Mouse (Mus musculus) liver, embryonic 14.5 days (tissue): ENCODE results near the gene Tmem235. TPM values are rescaled to one million over a fixed set of nuclear protein-coding genes. Genes with fewer than 3 reads are reported as not detected.

Source experiments
- ATAC-seq: fragments of 200-750 bp; cut with Nextera tagmentation; 2 replicates; pipeline ENCODE4 v1.8.0; 2017; ENCODE audit warnings: moderate number of reproducible peaks, mild to moderate bottlenecking, moderate library complexity; ENCODE audit not compliant: insufficient read depth
- DNase-seq, 3 experiments: peaks; one replicate each; pipeline ENCODE4 v3.0.0-alpha.2; 2012 to 2013; ENCODE audit warnings: low read depth in 3 of 3, low spot score in 3 of 3
- H3K27ac ChIP-seq: fragments of 300-500 bp; sonication (generic); 2 replicates; pipeline ENCODE4 v1.5.1; 2014; ENCODE audit warnings: moderate library complexity, mild to moderate bottlenecking, control low read depth, inconsistent platforms
- H3K27me3 ChIP-seq: fragments of 300-500 bp; sonication (generic); 2 replicates; pipeline ENCODE4 v1.6.1; 2014; ENCODE audit warnings: mild to moderate bottlenecking, low read length, moderate library complexity; ENCODE audit not compliant: control insufficient read depth, insufficient read depth
- H3K36me3 ChIP-seq: fragments of 300-500 bp; sonication (generic); replicated peaks from 2 replicates; pipeline ENCODE4 v1.6.1; 2014; ENCODE audit warnings: low read depth; ENCODE audit not compliant: control insufficient read depth, insufficient read depth
- H3K4me1 ChIP-seq, 2 experiments: fragments of 200-500 bp in 1 of 2; fragments of 300-500 bp in 1 of 2; sonication (generic) in 1 of 2; replicated peaks; 2 replicates each; pipeline ENCODE4 v1.6.1; 2012 to 2014; ENCODE audit warnings: antibody characterized with exemption in 1 of 2, inconsistent platforms in 1 of 2, low read length in 1 of 2; ENCODE audit not compliant: control insufficient read depth in 2 of 2, insufficient read depth in 2 of 2
- H3K4me2 ChIP-seq: fragments of 300-500 bp; sonication (generic); 2 replicates; pipeline ENCODE4 v1.6.1; 2014; ENCODE audit warnings: low read depth, mild to moderate bottlenecking, control low read depth, moderate library complexity
- H3K4me3 ChIP-seq, 2 experiments: fragments of 200-500 bp in 1 of 2; fragments of 300-500 bp in 1 of 2; sonication (generic) in 1 of 2; 2 replicates each; pipeline ENCODE4 v1.5.1; 2012 to 2014; ENCODE audit warnings: low read depth in 2 of 2, low read length in 2 of 2, mild to moderate bottlenecking in 2 of 2, control low read depth in 1 of 2, inconsistent platforms in 1 of 2, moderate library complexity in 1 of 2; ENCODE audit not compliant: insufficient read depth in 1 of 2
- H3K9ac ChIP-seq: fragments of 300-500 bp; sonication (generic); replicated peaks from 2 replicates; pipeline ENCODE4 v1.6.1; 2014; ENCODE audit warnings: mild to moderate bottlenecking, control low read depth, moderate library complexity
- H3K9me3 ChIP-seq: fragments of 300-500 bp; sonication (generic); 2 replicates; pipeline ENCODE4 v1.6.1; 2016; ENCODE audit warnings: low read length, mixed read lengths; ENCODE audit not compliant: control insufficient read depth
- CTCF ChIP-seq: IDR thresholded peaks from 2 replicates; pipeline ENCODE4 v1.5.1; 2016; ENCODE audit warnings: antibody characterized with exemption, low read depth, control low read depth
- EP300 ChIP-seq: IDR thresholded peaks from 2 replicates; pipeline ENCODE4 v1.6.1; 2016; ENCODE audit warnings: antibody characterized with exemption, low read depth
- WGBS: fragments of 180-500 bp; shearing (Covaris S2); extraction: QIAGEN DNeasy Blood & Tissue Kit; methylation state at CpG from one replicate; pipeline ENCODE4 v1.1.7; 2014; ENCODE audit not compliant: insufficient replicate concordance; 5-methylcytosine and 5-hydroxymethylcytosine counted together
- polyA plus RNA-seq, 2 experiments: library from polyadenylated mRNA; depleted of rRNA in 1 of 2; stranded (reverse) in 1 of 2; unstranded in 1 of 2; fragments of >200 nt; fragmentation: Nextera tagmentation in 1 of 2; extraction: Ambion mirVana in 1 of 2; gene quantifications; 2 replicates each; pipeline versions ENCODE4 v1.2.1 to v1.2.3; 2012 to 2014

The Tmem235 gene
- polyA plus RNA-seq, 2 experiments = not detected

GRCm38 (mm10) chr11:117846640-117847039 lies 13.9 kb upstream of the Tmem235 start:
- Histone ChIP-seq H3K36me3 (peaks cover 14% of the 10 kb centered on the region), H3K4me3 (no peak overlapping the region), H3K27ac (no peak overlapping the region), H3K4me2 (no peak overlapping the region), H3K9me3 (no peaks in the 10 kb centered on the region), H3K9ac (no peak overlapping the region), H3K4me1 (peaks cover 19 to 28% of the 10 kb centered on the region in 2 experiments), H3K27me3 (no peaks in the 10 kb centered on the region)
- WGBS = 45% methylated on average over 5 of the region's 5 CpGs
- no peak for ATAC-seq
- TF ChIP-seq EP300 = no peak
- peak; percentile 62 for TF ChIP-seq CTCF
- no peak for DNase-seq

GRCm38 (mm10) chr11:117847593-117848215 lies 12.8 kb upstream of the Tmem235 start:
- peak overlapping the region; percentile 95 for H3K4me2 ChIP-seq
- peak overlapping the region; percentile 83 for H3K9ac ChIP-seq
- H3K9me3 ChIP-seq = no peaks in the 10 kb centered on the region
- H3K4me3 ChIP-seq = peak overlapping the region; percentile 70 to 94; a peak in 3 of 4 replicates
- peaks cover 24% of the 10 kb centered on the region for H3K36me3 ChIP-seq
- no peak for ATAC-seq
- no peaks in the 10 kb centered on the region for H3K27me3 ChIP-seq
- WGBS = 71% methylated on average over 7 of the region's 7 CpGs
- no peak for DNase-seq
- peak overlapping the region; percentile 72 for H3K27ac ChIP-seq
- peaks cover 19 to 30% of the 10 kb centered on the region in 2 experiments for H3K4me1 ChIP-seq
- TF ChIP-seq EP300 = no peak
- TF ChIP-seq CTCF = no peak

GRCm38 (mm10) chr11:117848271-117848984 lies 12.1 kb upstream of the Tmem235 start:
- WGBS = 6% methylated on average over 19 of the region's 19 CpGs
- peak; percentile 38 for ATAC-seq
- Histone ChIP-seq H3K9me3 (no peaks in the 10 kb centered on the region), H3K36me3 (peaks cover 32% of the 10 kb centered on the region), H3K27ac (peak overlapping the region; percentile 72), H3K4me1 (peaks cover 19 to 30% of the 10 kb centered on the region in 2 experiments), H3K9ac (peak overlapping the region; percentile 83), H3K27me3 (no peaks in the 10 kb centered on the region), H3K4me3 (peak overlapping the region; percentile 70 to 94), H3K4me2 (peak overlapping the region; percentile 95)
- TF ChIP-seq EP300 (no peak), CTCF (no peak)
- DNase-seq = no peak

GRCm38 (mm10) chr11:117848985-117849671 lies 11.4 kb upstream of the Tmem235 start, which contains the start of gene Birc5:
Gene Birc5, plus strand, starts transcription at chr11:117849251.
- ATAC-seq (peak; percentile 88), DNase-seq (peak; percentile 89 to 92 (median 91))
- Histone ChIP-seq H3K4me2 (peak within 1 kb of the TSS; percentile 99), H3K36me3 (peaks cover 39% of the 10 kb centered on the region), H3K27me3 (no peaks in the 10 kb centered on the region), H3K9me3 (no peaks in the 10 kb centered on the region), H3K4me1 (peaks cover 19 to 30% of the 10 kb centered on the region in 2 experiments), H3K4me3 (peak within 1 kb of the TSS; percentile 93 to 94), H3K9ac (peak within 1 kb of the TSS; percentile 99), H3K27ac (peak within 1 kb of the TSS; percentile 87)
- 0 out of 2 replicates have a peak, but pooled peaks have one; percentile 13 for TF ChIP-seq EP300
- 0 out of 2 replicates have a peak, but pooled peaks have one; percentile 13 for TF ChIP-seq CTCF
- WGBS = under 1% methylated on average over 51 of the region's 51 CpGs
